Mouse (Mus musculus): ENCODE measurements around the gene Col28a1. TPM values are rescaled to one million over a fixed set of nuclear protein-coding genes. Genes with fewer than 3 reads are reported as not detected.

The Col28a1 gene
- polyA plus RNA-seq, 1 experiment = not detected

GRCm38 (mm10) chr6:8141881-8142280, 50.5 kb downstream of the Col28a1 start:
- no peaks in the 10 kb centered on the region for H3K4me1 ChIP-seq (ENCODE audit: control insufficient read depth, insufficient read depth, low read length)
- no peak overlapping the region for H3K27ac ChIP-seq (ENCODE audit: insufficient read depth, low read depth, low read length)
- no peak for TF ChIP-seq CTCF (IDR thresholded peaks at IDR 0.05; ENCODE audit: insufficient read depth, low read depth, low read length)
- no peak for TF ChIP-seq POLR2A (IDR thresholded peaks at IDR 0.05; ENCODE audit: insufficient read depth, low read depth, low read length)
- 85% methylated on average over 1 of the region's 1 CpGs for WGBS
- no peak overlapping the region for H3K4me3 ChIP-seq (ENCODE audit: insufficient read depth, low read depth, low read length)

DNA sequence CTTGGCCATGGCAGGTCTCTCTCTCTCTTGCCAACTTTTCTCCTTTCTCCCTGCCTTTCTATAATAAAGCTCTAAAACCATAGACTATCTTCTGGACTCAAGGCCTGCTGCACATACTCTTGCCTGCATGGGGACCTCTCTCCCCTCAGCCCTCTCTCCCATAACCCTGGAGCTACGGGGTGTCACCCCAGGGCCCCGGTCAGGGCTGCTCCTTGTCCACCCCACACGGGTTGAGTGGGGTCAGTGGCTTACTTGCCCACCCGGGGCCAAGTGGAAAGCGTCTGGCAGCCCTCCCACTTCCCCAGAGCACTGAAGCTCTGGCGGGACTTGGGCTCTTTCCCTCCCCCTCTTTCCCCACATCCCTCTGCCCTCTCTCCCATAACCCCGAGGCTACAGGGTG, 62.3 kb downstream of the Col28a1 start:
- no peaks in the 10 kb centered on the region for H3K4me1 ChIP-seq (ENCODE audit: control insufficient read depth, insufficient read depth, low read length)
- H3K27ac ChIP-seq (ENCODE audit: insufficient read depth, low read depth, low read length) = no peak overlapping the region
- H3K4me3 ChIP-seq (ENCODE audit: insufficient read depth, low read depth, low read length) = no peak overlapping the region
- WGBS = 64% methylated on average over 7 of the region's 7 CpGs
- TF ChIP-seq CTCF (IDR thresholded peaks at IDR 0.05; ENCODE audit: insufficient read depth, low read depth, low read length) (no peak), POLR2A (IDR thresholded peaks at IDR 0.05; ENCODE audit: insufficient read depth, low read depth, low read length) (no peak)

DNA sequence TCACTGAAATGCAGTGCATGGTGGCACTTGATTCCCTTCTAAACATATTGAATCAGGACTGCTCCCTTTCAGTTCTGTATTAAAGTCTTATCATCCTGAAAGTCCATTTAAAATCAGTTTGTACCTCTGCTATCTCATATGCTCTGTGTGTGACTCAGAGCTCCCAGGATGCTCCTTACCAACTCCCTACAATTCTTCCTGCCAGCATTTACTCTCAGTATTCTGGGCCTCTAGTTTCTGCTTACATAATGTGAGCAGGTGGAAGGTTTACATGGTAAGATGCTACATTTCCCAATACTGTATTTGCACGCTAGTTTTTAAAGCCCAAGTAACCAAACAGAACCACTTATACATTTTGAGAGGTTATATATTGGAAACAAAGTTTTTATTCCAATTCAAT, 64.3 kb downstream of the Col28a1 start:
- H3K4me1 ChIP-seq (ENCODE audit: control insufficient read depth, insufficient read depth, low read length) = no peaks in the 10 kb centered on the region
- TF ChIP-seq POLR2A (IDR thresholded peaks at IDR 0.05; ENCODE audit: insufficient read depth, low read depth, low read length) = no peak
- no peak for TF ChIP-seq CTCF (IDR thresholded peaks at IDR 0.05; ENCODE audit: insufficient read depth, low read depth, low read length)
- no peak overlapping the region for H3K27ac ChIP-seq (ENCODE audit: insufficient read depth, low read depth, low read length)
- WGBS = 93% methylated on average over 1 of the region's 1 CpGs
- no peak overlapping the region for H3K4me3 ChIP-seq (ENCODE audit: insufficient read depth, low read depth, low read length)

DNA sequence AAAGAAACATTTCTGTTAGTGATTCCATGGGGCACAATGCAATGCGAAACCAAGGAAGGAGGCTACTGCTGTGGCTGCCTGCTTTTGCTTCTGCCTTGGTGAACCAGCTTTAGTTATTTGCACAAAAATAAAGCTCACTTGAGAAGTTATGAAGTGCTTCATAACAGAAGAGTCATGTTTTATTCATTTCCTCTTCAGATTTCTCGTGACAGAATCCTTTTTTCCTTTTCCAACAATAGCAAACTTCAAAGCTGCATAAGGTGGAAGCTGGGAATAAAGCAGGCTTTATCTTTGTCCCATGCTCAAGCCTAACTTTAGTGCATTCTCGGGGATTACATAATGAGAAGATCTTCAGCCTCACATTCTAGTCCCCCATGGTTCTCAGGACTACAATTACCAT, 65.9 kb downstream of the Col28a1 start:
- no peak for TF ChIP-seq POLR2A (IDR thresholded peaks at IDR 0.05; ENCODE audit: insufficient read depth, low read depth, low read length)
- no peak for TF ChIP-seq CTCF (IDR thresholded peaks at IDR 0.05; ENCODE audit: insufficient read depth, low read depth, low read length)
- no peaks in the 10 kb centered on the region for H3K4me1 ChIP-seq (ENCODE audit: control insufficient read depth, insufficient read depth, low read length)
- H3K27ac ChIP-seq (ENCODE audit: insufficient read depth, low read depth, low read length) = no peak overlapping the region
- 69% methylated on average over 3 of the region's 3 CpGs for WGBS
- H3K4me3 ChIP-seq (ENCODE audit: insufficient read depth, low read depth, low read length) = no peak overlapping the region

- TF ChIP-seq CTCF (IDR thresholded peaks at IDR 0.05; ENCODE audit: insufficient read depth, low read depth, low read length) (no peak), POLR2A (IDR thresholded peaks at IDR 0.05; ENCODE audit: insufficient read depth, low read depth, low read length) (no peak)
- Histone ChIP-seq H3K4me3 (ENCODE audit: insufficient read depth, low read depth, low read length) (no peak overlapping the region), H3K27ac (ENCODE audit: insufficient read depth, low read depth, low read length) (no peak overlapping the region), H3K4me1 (ENCODE audit: control insufficient read depth, insufficient read depth, low read length) (no peaks in the 10 kb centered on the region)
- WGBS = 76% methylated on average over 2 of the region's 2 CpGs
Measured at GRCm38 (mm10) chr6:8119116-8119515, 73.3 kb downstream of the Col28a1 start.

- H3K27ac ChIP-seq (ENCODE audit: insufficient read depth, low read depth, low read length) = no peak overlapping the region
- no peaks in the 10 kb centered on the region for H3K4me1 ChIP-seq (ENCODE audit: control insufficient read depth, insufficient read depth, low read length)
- TF ChIP-seq CTCF (IDR thresholded peaks at IDR 0.05; ENCODE audit: insufficient read depth, low read depth, low read length) (no peak), POLR2A (IDR thresholded peaks at IDR 0.05; ENCODE audit: insufficient read depth, low read depth, low read length) (no peak)
- 92% methylated on average over 2 of the region's 2 CpGs for WGBS
- H3K4me3 ChIP-seq (ENCODE audit: insufficient read depth, low read depth, low read length) = no peak overlapping the region
Measured at GRCm38 (mm10) chr6:8118577-8118976, 73.8 kb downstream of the Col28a1 start.

DNA sequence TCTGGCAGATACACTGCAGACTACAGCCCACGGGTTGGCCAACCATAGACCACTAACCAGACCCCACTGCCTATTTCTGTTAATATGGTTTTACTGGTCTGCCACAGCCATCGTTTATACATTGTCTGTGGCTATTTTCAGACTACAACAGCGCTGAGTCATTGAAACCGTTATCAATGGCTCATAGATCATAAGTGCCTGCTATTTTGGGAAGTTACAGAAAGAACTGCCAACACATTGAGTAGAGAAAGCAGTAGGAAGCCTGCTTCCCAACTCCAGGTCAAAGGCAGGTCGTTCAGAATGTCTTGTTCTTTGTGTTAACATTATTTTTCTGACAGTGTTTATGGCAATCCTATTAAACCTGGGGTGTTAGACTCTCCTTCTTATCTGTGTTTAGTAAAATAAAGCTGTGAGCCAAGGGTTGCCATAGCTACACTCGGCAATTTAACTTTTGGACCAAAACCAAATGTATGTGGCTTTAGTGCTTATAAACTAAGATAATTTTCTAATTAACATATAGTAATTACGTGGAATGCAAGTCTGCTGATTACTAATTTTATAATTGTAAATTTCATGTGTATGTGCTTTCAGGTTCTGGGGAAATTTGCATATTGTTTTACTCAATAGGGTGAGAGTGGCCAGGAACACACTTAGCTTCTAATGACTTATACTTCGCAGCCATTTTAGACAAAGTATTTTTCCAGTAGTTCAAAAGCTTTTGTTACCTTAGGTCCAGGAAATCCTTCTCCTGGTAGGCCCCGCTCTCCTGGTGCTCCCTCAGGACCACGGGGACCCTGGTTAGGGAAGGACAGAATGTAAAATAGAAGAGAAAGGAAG, 86.3 kb downstream of the Col28a1 start:
- TF ChIP-seq CTCF (IDR thresholded peaks at IDR 0.05; ENCODE audit: insufficient read depth, low read depth, low read length) (no peak), POLR2A (IDR thresholded peaks at IDR 0.05; ENCODE audit: insufficient read depth, low read depth, low read length) (no peak)
- H3K27ac ChIP-seq (ENCODE audit: insufficient read depth, low read depth, low read length) = no peak overlapping the region
- H3K4me1 ChIP-seq (ENCODE audit: control insufficient read depth, insufficient read depth, low read length) = no peaks in the 10 kb centered on the region
- no peak overlapping the region for H3K4me3 ChIP-seq (ENCODE audit: insufficient read depth, low read depth, low read length)
- WGBS = 52% methylated on average over 10 of the region's 10 CpGs

DNA sequence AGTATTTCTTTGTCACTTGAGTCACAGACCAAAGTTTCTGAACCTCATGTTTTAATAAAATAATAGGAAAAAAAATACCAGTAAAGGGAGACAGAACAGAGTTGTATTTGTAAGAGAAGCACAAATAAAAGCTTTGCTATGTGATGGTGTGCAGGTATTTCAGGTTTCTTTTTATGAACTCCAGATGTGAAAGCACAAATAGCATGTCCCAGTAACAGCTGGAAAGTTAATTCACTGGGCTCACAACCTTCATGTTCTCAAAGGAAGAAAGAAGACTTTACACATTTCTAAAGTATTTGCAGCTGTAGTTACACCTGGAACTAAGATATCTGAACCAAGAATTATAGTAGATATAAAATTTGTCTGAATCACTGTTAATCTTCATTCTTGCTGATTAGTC, 91.2 kb downstream of the Col28a1 start:
- H3K4me3 ChIP-seq (ENCODE audit: insufficient read depth, low read depth, low read length) = no peak overlapping the region
- TF ChIP-seq POLR2A (IDR thresholded peaks at IDR 0.05; ENCODE audit: insufficient read depth, low read depth, low read length) (no peak), CTCF (IDR thresholded peaks at IDR 0.05; ENCODE audit: insufficient read depth, low read depth, low read length) (no peak)
- H3K27ac ChIP-seq (ENCODE audit: insufficient read depth, low read depth, low read length) = no peak overlapping the region
- no peaks in the 10 kb centered on the region for H3K4me1 ChIP-seq (ENCODE audit: control insufficient read depth, insufficient read depth, low read length)

DNA sequence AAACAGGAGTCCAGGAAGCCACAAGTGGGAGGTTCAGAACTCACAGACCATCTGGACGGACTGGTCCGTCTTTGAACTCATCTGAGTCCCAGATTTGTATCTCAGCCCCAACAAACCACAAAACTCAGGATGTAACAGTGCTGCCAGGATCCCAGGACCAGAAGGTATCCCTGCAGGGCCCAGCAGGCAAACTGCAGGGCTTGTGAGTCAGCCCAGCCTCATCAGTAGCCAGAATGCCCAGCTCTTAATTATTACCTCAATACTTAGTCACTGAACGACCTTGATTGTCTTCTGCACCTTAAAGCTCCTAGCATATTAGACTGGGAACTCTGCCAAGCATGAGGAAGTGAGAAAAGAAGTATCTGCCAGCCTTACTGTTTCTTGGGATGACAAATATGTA, 96.6 kb downstream of the Col28a1 start:
- no peak overlapping the region for H3K27ac ChIP-seq (ENCODE audit: insufficient read depth, low read depth, low read length)
- H3K4me3 ChIP-seq (ENCODE audit: insufficient read depth, low read depth, low read length) = no peak overlapping the region
- no peak for TF ChIP-seq CTCF (IDR thresholded peaks at IDR 0.05; ENCODE audit: insufficient read depth, low read depth, low read length)
- no peak for TF ChIP-seq POLR2A (IDR thresholded peaks at IDR 0.05; ENCODE audit: insufficient read depth, low read depth, low read length)
- WGBS = 68% methylated on average over 3 of the region's 3 CpGs
- H3K4me1 ChIP-seq (ENCODE audit: control insufficient read depth, insufficient read depth, low read length) = no peaks in the 10 kb centered on the region; the same call in 1 of the 2 replicates
